In the genomic region with DNA sequence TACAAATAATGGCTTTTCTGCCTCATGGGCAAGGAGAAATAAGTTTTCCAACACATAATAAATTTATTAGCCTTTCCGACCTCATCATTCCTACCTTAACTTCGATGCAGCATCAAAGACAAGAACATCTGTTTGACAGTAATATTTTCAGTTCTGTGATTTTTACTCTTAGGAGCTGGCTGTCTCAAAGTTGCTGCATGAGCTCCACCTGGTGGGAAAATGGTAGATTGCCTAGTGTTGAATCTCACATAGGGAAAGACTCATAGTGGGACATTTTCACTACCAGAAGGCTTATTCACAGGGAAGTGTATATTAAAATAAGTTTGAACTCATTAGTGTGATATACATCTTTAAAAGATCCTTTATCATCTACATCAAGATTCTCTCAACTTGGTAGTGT, we compare ENCODE assay signal across 8 mouse cellular contexts.
A peak's percentile ranks its signal among the peaks of the same experiment; 100 is the strongest.
DNase-seq lines count a peak whose midpoint lies in the region; ATAC-seq and TF ChIP-seq lines count a peak whose summit lies in the region.

No protein-coding gene starts in this region.

- H3K27ac ChIP-seq in heart, postnatal 0 days (ENCODE audit: low read depth), result no peak overlapping the region
- no peak overlapping the region for H3K27ac ChIP-seq in heart, embryonic 10.5 days

- no peak overlapping the region for H3K4me3 ChIP-seq in heart, postnatal 0 days (ENCODE audit: low read depth, low read length)
- no peak overlapping the region for H3K4me3 ChIP-seq in heart, embryonic 10.5 days
- H3K4me3 ChIP-seq in E14TG2a.4 (replicated peaks; ENCODE audit: low read length), result no peak overlapping the region

- 28% methylated on average over 2 of the region's 2 CpGs for WGBS in heart, postnatal 0 days
- 36% methylated on average over 2 of the region's 2 CpGs for WGBS in heart, embryonic 10.5 days

- H3K9ac ChIP-seq in heart, postnatal 0 days (replicated peaks; ENCODE audit: low read depth, low read length), result no peak overlapping the region

- peak; percentile 46 for DNase-seq in heart, postnatal 0 days (ENCODE audit: low spot score)
- no peak for DNase-seq in heart, embryonic 10.5 days (ENCODE audit: low spot score)
- DNase-seq in c-Kit-positive CD71-negative TER-119-negative erythroid progenitor cells, embryonic 14.5 days (ENCODE audit: low read depth), result peak; percentile 5
- peak; percentile 23 to 59 for DNase-seq in layer of hippocampus, postnatal 36 days
- DNase-seq in retina, adult 2 months (ENCODE audit: low read depth, low spot score), result peak; percentile 33
- no peak for DNase-seq in thymus, postnatal 10 days (ENCODE audit: low spot score in 2 of 2)

- no peaks in the 10 kb centered on the region for H3K27me3 ChIP-seq in heart, postnatal 0 days (ENCODE audit: control insufficient read depth, insufficient read depth, low read length)
- H3K27me3 ChIP-seq in heart, embryonic 10.5 days (ENCODE audit: insufficient read depth, poor library complexity, severe bottlenecking), result no peaks in the 10 kb centered on the region
- H3K27me3 ChIP-seq in E14TG2a.4 (ENCODE audit: insufficient read depth, low read length), result no peaks in the 10 kb centered on the region

- H3K4me1 ChIP-seq in heart, postnatal 0 days (ENCODE audit: control insufficient read depth, insufficient read depth), result no peaks in the 10 kb centered on the region
- no peaks in the 10 kb centered on the region for H3K4me1 ChIP-seq in heart, embryonic 10.5 days
- no peaks in the 10 kb centered on the region for H3K4me1 ChIP-seq in E14TG2a.4 (replicated peaks; ENCODE audit: low read depth, low read length)

- no peak for ATAC-seq in heart, postnatal 0 days (ENCODE audit: insufficient read depth, low read depth)
- ATAC-seq in frontal cortex, adult (ENCODE audit: low TSS enrichment), result peak; percentile 89

- peak; percentile 72 for TF ChIP-seq CTCF in heart, postnatal 0 days (IDR thresholded peaks at IDR 0.05; ENCODE audit: low read depth)
- TF ChIP-seq CTCF in E14TG2a.4 (conservative IDR thresholded peaks at IDR 0.05; ENCODE audit: low read length), result peak; percentile 47

- no peaks in the 10 kb centered on the region for H3K9me3 ChIP-seq in heart, postnatal 0 days (replicated peaks; ENCODE audit: control insufficient read depth, low read length)
- H3K9me3 ChIP-seq in heart, embryonic 10.5 days, result no peaks in the 10 kb centered on the region
- no peaks in the 10 kb centered on the region for H3K9me3 ChIP-seq in E14TG2a.4 (ENCODE audit: low read length)

- no peak for TF ChIP-seq EP300 in heart, postnatal 0 days (IDR thresholded peaks at IDR 0.05; ENCODE audit: low read depth)

- H3K36me3 ChIP-seq in heart, postnatal 0 days (replicated peaks; ENCODE audit: control insufficient read depth, insufficient read depth, low read length), result no peaks in the 10 kb centered on the region
- H3K36me3 ChIP-seq in heart, embryonic 10.5 days, result no peaks in the 10 kb centered on the region
- H3K36me3 ChIP-seq in E14TG2a.4 (ENCODE audit: insufficient read depth, low read length), result no peaks in the 10 kb centered on the region

- H3K4me2 ChIP-seq in heart, postnatal 0 days (ENCODE audit: low read depth, low read length), result no peak overlapping the region

Comparison
In these comparisons a context has a peak if more than half of its experiments do, and no peak if none do; other contexts are left out.
1. DNase-seq: peak in heart, postnatal 0 days (single experiment), c-Kit-positive CD71-negative TER-119-negative erythroid progenitor cells, embryonic 14.5 days (single experiment), layer of hippocampus, postnatal 36 days (2 of 2) and retina, adult 2 months (single experiment); none in heart, embryonic 10.5 days (single experiment) and thymus, postnatal 10 days (0 of 2).